Mouse (Mus musculus) forebrain, embryonic 10.5 days (tissue): Measurements from ENCODE around the gene Gm21708. TPM values are rescaled to one million over a fixed set of nuclear protein-coding genes. Genes with fewer than 3 reads are reported as not detected.
"Not testable (repeated sequence)": the region's sequence is repeated elsewhere in the genome, so short reads cannot be mapped to it uniquely, and the experiment has no call there.

ENCODE experiments used
- DNase-seq: peaks from one replicate; pipeline ENCODE4 v3.0.0-alpha.2; 2017; ENCODE audit warnings: low spot score; ENCODE audit errors: extremely low spot score
- H3K27ac ChIP-seq: fragments of 300-500 bp; sonication (generic); 2 replicates; pipeline ENCODE4 v1.5.1; 2016; ENCODE audit warnings: mild to moderate bottlenecking
- H3K27me3 ChIP-seq: fragments of 300-500 bp; sonication (generic); 2 replicates; pipeline ENCODE4 v1.6.1; 2016; ENCODE audit warnings: mild to moderate bottlenecking; ENCODE audit not compliant: poor library complexity, severe bottlenecking
- H3K36me3 ChIP-seq: fragments of 300-500 bp; sonication (generic); replicated peaks from 2 replicates; pipeline ENCODE4 v1.6.1; 2016; ENCODE audit warnings: mild to moderate bottlenecking, moderate library complexity
- H3K4me1 ChIP-seq: fragments of 300-500 bp; sonication (generic); 2 replicates; pipeline ENCODE4 v1.6.1; 2016
- H3K4me3 ChIP-seq: fragments of 300-500 bp; sonication (generic); 2 replicates; pipeline ENCODE4 v1.5.1; 2016; ENCODE audit warnings: mild to moderate bottlenecking, moderate library complexity
- H3K9me3 ChIP-seq: fragments of 300-500 bp; sonication (generic); 2 replicates; pipeline ENCODE4 v1.6.1; 2016; ENCODE audit warnings: mild to moderate bottlenecking, moderate library complexity
- WGBS: fragments of 180-500 bp; shearing (Covaris S2); methylation state at CpG from one replicate; pipeline ENCODE4 v1.1.7; 2016; 5-methylcytosine and 5-hydroxymethylcytosine counted together
- polyA plus RNA-seq: library from polyadenylated mRNA; unstranded; fragments of >200 nt; fragmentation: Nextera tagmentation; extraction: Ambion mirVana; gene quantifications from 2 replicates; pipeline ENCODE4 v1.2.1, GENCODE M21; 2016

Gene Gm21708
- not detected in 2 replicates for polyA plus RNA-seq

- H3K4me3 ChIP-seq, H3K27ac ChIP-seq, H3K9me3 ChIP-seq, DNase-seq, H3K4me1 ChIP-seq, H3K27me3 ChIP-seq, H3K36me3 ChIP-seq: not testable (repeated sequence)
- WGBS = no CpG with 5 or more reads among the region's 9 CpGs
Measured at GRCm38 (mm10) chrY:3410067-3410466, at the start of gene Gm21708, which contains the start of gene Gm21704. Gene Gm21708 (minus strand): TSS chrY:3410167. Gene Gm21704 (minus strand): TSS chrY:3410167.

Other genes starting within 250 kb of the Gm21708 start
- gene Gm21677, start 103.7 kb downstream of the Gm21708 start, polyA plus RNA-seq = not detected in 2 replicates
- gene Gm21693, start 64.8 kb downstream of the Gm21708 start, polyA plus RNA-seq = not detected in 2 replicates
- not detected in 2 replicates for gene Gm21704, start within 50 bp of the Gm21708 start, polyA plus RNA-seq